Mouse (Mus musculus) left cerebral cortex, postnatal 4 days (tissue): ENCODE results near the gene Lipo4. TPM values are rescaled to one million over a fixed set of nuclear protein-coding genes. Genes with fewer than 3 reads are reported as not detected.
"Not testable (repeated sequence)": the region's sequence is repeated elsewhere in the genome, so short reads cannot be mapped to it uniquely, and the experiment has no call there.

ENCODE experiments used
- DNase-seq: peaks from one replicate; pipeline ENCODE4 v3.0.0-alpha.2; 2022
- intact Hi-C: fragments of 180-260 bp; cut with DNase I; formaldehyde crosslinking; loops from one replicate; pipeline ENCODE4 v1.15.1; 2025
- total RNA-seq, 2 experiments: library from RNA; stranded (reverse); gene quantifications; 2 replicates each; pipeline ENCODE4 v1.2.3; 2021

Gene Lipo4
- under 1 TPM in 1 of 2 experiments, not detected in 1; 0.22 TPM for total RNA-seq

GRCm38 (mm10) chr19:33517680-33518079 lies at the start of gene Lipo4:
Gene Lipo4 (minus strand): TSS chr19:33517780.
- no peak for DNase-seq
- intact Hi-C loops = no loop called here

GRCm38 (mm10) chr19:33456426-33456825 lies 61.2 kb downstream of the Lipo4 start:
- DNase-seq, intact Hi-C loops: not testable (repeated sequence)

GRCm38 (mm10) chr19:33453725-33454124 lies 63.9 kb downstream of the Lipo4 start:
- intact Hi-C loops = no loop called here

More at GRCm38 (mm10) chr19:33453725-33454124, 63.9 kb downstream of the Lipo4 start:
- DNase-seq = peak; percentile 7

Other genes with a start within 250 kb of the Lipo4 start
- gene Rnls, start 125.5 kb downstream of the Lipo4 start, total RNA-seq = 1 to 10 TPM; 1.1 to 2.2 TPM
- gene Gm8978, start 107.5 kb upstream of the Lipo4 start, total RNA-seq = not detected
- under 1 TPM; 0.24 to 0.58 TPM for gene Lipo2, start 233.6 kb upstream of the Lipo4 start, total RNA-seq
- gene Lipo3, start 244.2 kb upstream of the Lipo4 start, total RNA-seq = 1 to 10 TPM; 7.6 to 8.3 TPM